Mouse (Mus musculus): Measurements from ENCODE around the gene Olfr1124. TPM values are rescaled to one million over a fixed set of nuclear protein-coding genes. Genes with fewer than 3 reads are reported as not detected.
"Not testable (repeated sequence)": the region's sequence is repeated elsewhere in the genome, so short reads cannot be mapped to it uniquely, and the experiment has no call there.

Olfr1124 gene
- not detected in 2 replicates for polyA plus RNA-seq (2012; ENCODE audit: insufficient read depth, low replicate concordance)

DNA sequence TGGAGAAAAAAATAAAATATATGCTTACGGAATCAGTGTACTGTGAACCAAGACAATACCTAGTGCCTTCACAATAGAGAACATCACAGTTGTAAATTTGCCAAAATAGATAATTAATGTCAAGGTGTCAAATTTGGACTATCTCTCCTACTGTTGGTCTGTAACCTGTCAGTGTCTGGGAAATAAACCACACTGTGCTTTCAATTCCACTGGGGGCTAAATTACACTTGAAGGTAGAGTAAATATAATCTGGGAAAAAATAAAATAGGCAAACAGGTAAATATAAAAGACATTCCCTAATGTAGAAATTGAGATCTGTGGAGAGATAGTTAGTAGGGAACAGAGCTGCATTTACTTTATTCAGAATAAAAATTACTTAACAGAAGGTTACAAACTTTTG lies at the start of gene Olfr1124:
Gene Olfr1124, plus strand, starts transcription at position 301 of the 400 bp plus-strand sequence.
- TF ChIP-seq FLI1 (IDR thresholded peaks at IDR 0.05; ENCODE audit: low read length) = no peak
- TF ChIP-seq GATA1 (IDR thresholded peaks at IDR 0.05; ENCODE audit: borderline replicate concordance, low read length) = no peak
- Histone ChIP-seq H3K9me3 (no peaks in the 10 kb centered on the region), H3K27me3 (replicated peaks) (no peaks in the 10 kb centered on the region), H3K36me3 (replicated peaks; ENCODE audit: low read length) (no peaks in the 10 kb centered on the region), H3K4me1 (no peaks in the 10 kb centered on the region), H3K4me3 (replicated peaks) (no peak within 1 kb of the TSS)

DNA sequence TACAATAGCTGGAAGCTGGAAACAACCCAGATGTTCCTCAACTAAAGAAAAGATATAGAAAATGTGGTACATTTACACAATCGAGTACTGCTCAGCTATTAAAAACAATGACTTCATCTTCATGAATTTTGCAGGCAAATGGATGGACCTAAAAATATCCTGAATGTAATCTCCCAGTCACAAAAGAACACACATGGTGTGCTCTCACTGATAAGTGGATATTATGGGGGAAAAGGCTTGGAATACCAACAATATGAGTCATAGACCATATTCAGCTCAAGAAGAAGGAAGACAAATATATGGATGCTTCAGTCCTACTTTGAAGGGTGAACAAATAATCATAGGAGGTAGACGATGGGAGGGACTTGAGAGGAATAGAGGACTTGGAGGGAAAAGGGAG lies 46.1 kb upstream of the Olfr1124 start:
- no peaks in the 10 kb centered on the region for H3K9me3 ChIP-seq
- no peaks in the 10 kb centered on the region for H3K4me1 ChIP-seq
- H3K27me3 ChIP-seq (replicated peaks) = no peaks in the 10 kb centered on the region
- H3K4me3 ChIP-seq (replicated peaks) = no peak overlapping the region
- TF ChIP-seq GATA1 (IDR thresholded peaks at IDR 0.05; ENCODE audit: borderline replicate concordance, low read length) (no peak), FLI1 (IDR thresholded peaks at IDR 0.05; ENCODE audit: low read length) (no peak)
- H3K36me3 ChIP-seq (replicated peaks; ENCODE audit: low read length) = no peaks in the 10 kb centered on the region

DNA sequence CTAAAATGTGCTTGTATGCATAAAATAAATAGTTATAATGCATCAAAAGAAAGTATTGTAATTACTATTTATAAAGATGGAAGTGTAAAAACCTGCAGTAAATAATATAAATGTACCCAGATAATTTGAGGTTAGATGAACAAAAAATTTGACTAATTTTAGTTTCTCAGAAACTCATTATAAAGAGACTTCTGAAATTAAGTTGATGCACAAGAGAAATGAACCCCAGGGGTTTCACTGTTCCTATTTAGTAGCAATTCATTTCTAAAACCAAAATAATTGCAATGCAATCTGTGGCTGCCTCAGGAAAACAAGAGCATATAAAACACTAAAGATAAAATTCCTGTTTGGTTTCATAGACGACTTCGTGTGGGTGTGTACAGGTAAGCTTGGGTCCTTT lies 44.5 kb upstream of the Olfr1124 start, which contains the start of gene Olfr1122:
Gene Olfr1122, plus strand, starts transcription at position 301 of the 400 bp plus-strand sequence.
- Histone ChIP-seq H3K4me1 (no peaks in the 10 kb centered on the region), H3K4me3 (replicated peaks) (no peak within 1 kb of the TSS), H3K36me3 (replicated peaks; ENCODE audit: low read length) (no peaks in the 10 kb centered on the region), H3K27me3 (replicated peaks) (no peaks in the 10 kb centered on the region), H3K9me3 (no peaks in the 10 kb centered on the region)
- TF ChIP-seq FLI1 (IDR thresholded peaks at IDR 0.05; ENCODE audit: low read length) (no peak), GATA1 (IDR thresholded peaks at IDR 0.05; ENCODE audit: borderline replicate concordance, low read length) (no peak)

DNA sequence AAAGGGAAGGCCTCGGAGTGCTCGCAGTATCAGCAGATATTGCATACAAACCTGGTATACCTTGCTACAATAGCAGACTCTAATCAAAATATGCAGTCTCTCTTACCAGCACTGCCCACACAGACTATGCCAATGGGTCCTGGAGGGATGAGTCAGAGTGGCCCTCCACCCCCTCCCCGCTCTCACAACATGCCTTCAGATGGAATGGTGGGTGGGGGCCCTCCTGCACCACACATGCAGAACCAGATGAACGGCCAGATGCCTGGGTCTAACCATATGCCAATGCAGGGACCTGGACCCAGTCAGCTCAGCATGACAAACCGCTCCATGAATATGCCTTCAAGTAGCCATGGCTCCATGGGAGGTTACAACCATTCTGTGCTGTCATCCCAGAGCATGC lies 36.5 kb upstream of the Olfr1124 start:
- not testable (repeated sequence) for H3K9me3 ChIP-seq; H3K27me3 ChIP-seq (replicated peaks); H3K4me1 ChIP-seq; H3K4me3 ChIP-seq (replicated peaks); H3K36me3 ChIP-seq (replicated peaks; ENCODE audit: low read length)

DNA sequence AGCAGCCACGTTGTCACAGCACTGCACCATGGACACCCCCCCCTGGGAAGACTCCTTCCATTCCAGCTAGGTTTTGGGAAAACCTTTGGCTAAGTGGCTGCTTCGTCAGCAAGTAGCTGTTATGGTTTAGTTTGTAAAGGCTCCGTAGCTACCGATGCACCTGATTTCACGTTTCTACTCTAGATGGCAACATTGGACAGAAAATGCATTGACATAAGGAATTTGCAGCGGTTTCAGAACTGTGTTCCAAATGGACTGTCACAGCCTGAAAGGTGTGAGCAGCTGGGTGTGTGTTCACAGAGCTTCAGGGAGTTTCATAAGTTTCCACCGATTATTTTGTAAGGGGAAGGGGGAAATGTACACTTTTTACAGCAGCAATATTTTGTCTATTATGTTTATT lies 35.4 kb upstream of the Olfr1124 start:
- H3K27me3 ChIP-seq (replicated peaks); H3K4me3 ChIP-seq (replicated peaks); H3K36me3 ChIP-seq (replicated peaks; ENCODE audit: low read length); H3K4me1 ChIP-seq; H3K9me3 ChIP-seq: not testable (repeated sequence)

DNA sequence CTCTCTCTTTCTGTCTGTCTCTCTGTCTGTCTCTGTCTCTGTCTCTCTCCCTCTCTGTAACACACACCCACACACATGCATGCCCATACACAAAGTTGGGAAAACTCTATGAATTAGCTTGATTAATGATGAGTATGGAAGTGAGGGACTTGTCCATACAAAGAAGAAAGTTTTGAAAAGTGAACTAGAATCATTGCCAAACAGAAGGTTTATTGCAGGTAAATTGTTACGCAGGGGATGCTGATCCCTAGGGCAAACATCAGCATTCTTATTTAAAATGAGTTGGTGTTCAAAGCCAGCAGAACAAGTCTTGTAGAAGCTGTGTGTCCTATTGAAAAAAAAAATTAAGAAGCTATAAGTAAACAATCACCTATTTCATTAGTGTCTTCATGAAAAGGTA lies 13.7 kb upstream of the Olfr1124 start, which contains the start of gene Olfr1123:
Gene Olfr1123, plus strand, starts transcription at position 301 of the 400 bp plus-strand sequence.
- Histone ChIP-seq H3K9me3 (no peaks in the 10 kb centered on the region), H3K36me3 (replicated peaks; ENCODE audit: low read length) (no peaks in the 10 kb centered on the region), H3K4me1 (no peaks in the 10 kb centered on the region), H3K27me3 (replicated peaks) (no peaks in the 10 kb centered on the region), H3K4me3 (replicated peaks) (no peak within 1 kb of the TSS)
- TF ChIP-seq GATA1 (IDR thresholded peaks at IDR 0.05; ENCODE audit: borderline replicate concordance, low read length) = no peak
- no peak for TF ChIP-seq FLI1 (IDR thresholded peaks at IDR 0.05; ENCODE audit: low read length)

GRCm38 (mm10) chr2:87437731-87438130 lies 7.7 kb downstream of the Olfr1124 start:
- Histone ChIP-seq H3K36me3 (replicated peaks; ENCODE audit: low read length) (no peaks in the 10 kb centered on the region), H3K27me3 (replicated peaks) (no peaks in the 10 kb centered on the region), H3K9me3 (peaks cover 7% of the 10 kb centered on the region; the same call in 1 of the 2 replicates), H3K4me1 (no peaks in the 10 kb centered on the region), H3K4me3 (replicated peaks) (no peak overlapping the region)
- TF ChIP-seq FLI1 (IDR thresholded peaks at IDR 0.05; ENCODE audit: low read length) (no peak), GATA1 (IDR thresholded peaks at IDR 0.05; ENCODE audit: borderline replicate concordance, low read length) (no peak)

DNA sequence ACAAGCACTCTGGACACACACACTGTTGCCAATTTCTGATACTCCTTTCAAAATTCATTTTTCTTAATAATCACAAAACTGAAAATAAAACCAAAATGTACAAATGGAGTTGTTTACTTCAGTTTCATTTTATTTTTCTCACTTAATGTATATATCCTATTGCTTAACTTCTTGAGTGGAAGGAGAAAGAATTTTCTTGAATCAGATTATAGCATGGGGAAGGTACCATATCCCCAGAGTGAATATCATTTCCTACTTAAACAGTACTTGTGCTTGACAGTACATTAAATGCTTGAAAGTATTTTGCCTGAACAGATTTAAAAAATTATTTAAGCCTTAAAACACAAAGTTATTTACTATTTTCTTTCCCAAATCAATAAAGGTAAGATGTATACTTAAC lies 23.6 kb downstream of the Olfr1124 start, which contains the start of gene Olfr1126:
Gene Olfr1126, plus strand, starts transcription at position 301 of the 400 bp plus-strand sequence.
- no peaks in the 10 kb centered on the region for H3K9me3 ChIP-seq
- H3K27me3 ChIP-seq (replicated peaks) = no peaks in the 10 kb centered on the region
- TF ChIP-seq FLI1 (IDR thresholded peaks at IDR 0.05; ENCODE audit: low read length) (no peak), GATA1 (IDR thresholded peaks at IDR 0.05; ENCODE audit: borderline replicate concordance, low read length) (no peak)
- H3K36me3 ChIP-seq (replicated peaks; ENCODE audit: low read length) = no peaks in the 10 kb centered on the region
- no peak within 1 kb of the TSS for H3K4me3 ChIP-seq (replicated peaks)
- H3K4me1 ChIP-seq = no peaks in the 10 kb centered on the region

GRCm38 (mm10) chr2:87461769-87462168 lies 31.7 kb downstream of the Olfr1124 start:
- H3K4me3 ChIP-seq (replicated peaks) = no peak overlapping the region
- TF ChIP-seq FLI1 (IDR thresholded peaks at IDR 0.05; ENCODE audit: low read length) (no peak), GATA1 (IDR thresholded peaks at IDR 0.05; ENCODE audit: borderline replicate concordance, low read length) (no peak)
- no peaks in the 10 kb centered on the region for H3K36me3 ChIP-seq (replicated peaks; ENCODE audit: low read length)
- 0 out of 2 replicates have a peak, but pooled peaks cover 3% of the 10 kb centered on the region for H3K9me3 ChIP-seq
- no peaks in the 10 kb centered on the region for H3K4me1 ChIP-seq
- H3K27me3 ChIP-seq (replicated peaks) = no peaks in the 10 kb centered on the region

GRCm38 (mm10) chr2:87480207-87480606 lies 50.1 kb downstream of the Olfr1124 start:
- Histone ChIP-seq H3K4me3 (replicated peaks) (no peak overlapping the region), H3K27me3 (replicated peaks) (no peaks in the 10 kb centered on the region), H3K9me3 (peaks cover 14% of the 10 kb centered on the region; the same call in 1 of the 2 replicates), H3K4me1 (no peaks in the 10 kb centered on the region), H3K36me3 (replicated peaks; ENCODE audit: low read length) (no peaks in the 10 kb centered on the region)
- no peak for TF ChIP-seq GATA1 (IDR thresholded peaks at IDR 0.05; ENCODE audit: borderline replicate concordance, low read length)
- no peak for TF ChIP-seq FLI1 (IDR thresholded peaks at IDR 0.05; ENCODE audit: low read length)

- no peaks in the 10 kb centered on the region for H3K4me1 ChIP-seq
- no peak for TF ChIP-seq GATA1 (IDR thresholded peaks at IDR 0.05; ENCODE audit: borderline replicate concordance, low read length)
- TF ChIP-seq FLI1 (IDR thresholded peaks at IDR 0.05; ENCODE audit: low read length) = no peak
- H3K36me3 ChIP-seq (replicated peaks; ENCODE audit: low read length) = no peaks in the 10 kb centered on the region
- no peaks in the 10 kb centered on the region for H3K27me3 ChIP-seq (replicated peaks)
- peaks cover 11% of the 10 kb centered on the region; the same call in 1 of the 2 replicates for H3K9me3 ChIP-seq
- no peak overlapping the region for H3K4me3 ChIP-seq (replicated peaks)
Measured at GRCm38 (mm10) chr2:87481158-87481557, 51.1 kb downstream of the Olfr1124 start.

Measured in megakaryocyte, embryonic 14.5 days (primary cell).